Mouse (Mus musculus) heart, embryonic 13.5 days (tissue): ENCODE data around the gene Nfkbid. TPM values are rescaled to one million over a fixed set of nuclear protein-coding genes. Genes with fewer than 3 reads are reported as not detected.

Experiments
- ATAC-seq: fragments of 200-750 bp; cut with Nextera tagmentation; 2 replicates; pipeline ENCODE4 v1.8.0; 2017; ENCODE audit warnings: moderate TSS enrichment; ENCODE audit not compliant: insufficient number of reproducible peaks, low FRiP score, low TSS enrichment; ENCODE audit errors: extremely low read depth
- H3K27ac ChIP-seq: fragments of 300-500 bp; sonication (generic); replicated peaks from 2 replicates; pipeline ENCODE4 v1.5.1; 2015; ENCODE audit warnings: moderate library complexity, mild to moderate bottlenecking, inconsistent platforms
- H3K27me3 ChIP-seq: fragments of 300-500 bp; sonication (generic); replicated peaks from 2 replicates; pipeline ENCODE4 v1.6.1; 2015; ENCODE audit warnings: mild to moderate bottlenecking, inconsistent platforms
- H3K36me3 ChIP-seq: fragments of 300-500 bp; sonication (generic); 2 replicates; pipeline ENCODE4 v1.6.1; 2015; ENCODE audit warnings: mild to moderate bottlenecking, inconsistent platforms
- H3K4me1 ChIP-seq: fragments of 300-500 bp; sonication (generic); 2 replicates; pipeline ENCODE4 v1.6.1; 2015; ENCODE audit warnings: inconsistent platforms
- H3K4me2 ChIP-seq: fragments of 300-500 bp; sonication (generic); 2 replicates; pipeline ENCODE4 v1.6.1; 2015; ENCODE audit warnings: inconsistent platforms, mild to moderate bottlenecking, moderate library complexity
- H3K4me3 ChIP-seq: fragments of 300-500 bp; sonication (generic); 2 replicates; pipeline ENCODE4 v1.5.1; 2015; ENCODE audit warnings: moderate library complexity, mild to moderate bottlenecking, inconsistent platforms
- H3K9ac ChIP-seq: fragments of 300-500 bp; sonication (generic); 2 replicates; pipeline ENCODE4 v1.6.1; 2015; ENCODE audit warnings: inconsistent platforms, mild to moderate bottlenecking, moderate library complexity
- H3K9me3 ChIP-seq: fragments of 300-500 bp; sonication (generic); 2 replicates; pipeline ENCODE4 v1.6.1; 2016; ENCODE audit warnings: inconsistent platforms
- WGBS: fragments of 180-500 bp; shearing (Covaris S2); methylation state at CpG from one replicate; pipeline ENCODE4 v1.1.7; 2015; ENCODE audit warnings: mixed read lengths; 5-methylcytosine and 5-hydroxymethylcytosine counted together
- polyA plus RNA-seq: library from polyadenylated mRNA; unstranded; fragments of >200 nt; fragmentation: Nextera tagmentation; extraction: Ambion mirVana; gene quantifications from 2 replicates; pipeline ENCODE4 v1.2.1, GENCODE M21; 2015

Gene Nfkbid
- polyA plus RNA-seq, 1 experiment from 2014 or later: 1.4 TPM

DNA sequence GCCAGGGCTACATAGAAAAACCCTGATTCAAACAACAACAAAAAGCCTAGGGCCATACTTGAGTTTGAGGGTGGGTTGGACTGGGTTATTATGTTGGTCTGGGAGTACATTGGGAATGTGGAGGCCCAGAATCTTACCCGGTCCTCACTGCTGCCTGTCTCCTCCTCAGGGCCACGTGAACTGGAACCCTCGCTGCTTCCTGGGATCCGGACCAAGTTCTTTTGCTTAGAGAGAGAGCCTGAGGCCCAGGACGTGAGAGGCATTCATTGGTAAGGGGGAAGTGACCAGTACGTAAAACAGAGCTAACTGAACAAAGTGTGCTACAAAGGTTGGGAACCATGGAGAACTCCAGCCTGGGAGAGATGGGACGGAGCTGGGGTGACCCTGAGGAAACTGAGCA is 28.7 kb downstream of the Nfkbid start:
- no peak overlapping the region for H3K9ac ChIP-seq
- H3K4me1 ChIP-seq: peaks cover 7% of the 10 kb centered on the region
- H3K4me2 ChIP-seq: no peak overlapping the region
- H3K27ac ChIP-seq: no peak overlapping the region
- 63% methylated on average over 7 of the region's 7 CpGs for WGBS
- H3K27me3 ChIP-seq: peaks cover 74% of the 10 kb centered on the region
- no peak overlapping the region for H3K4me3 ChIP-seq
- H3K9me3 ChIP-seq: no peaks in the 10 kb centered on the region
- no peak for ATAC-seq
- H3K36me3 ChIP-seq: no peaks in the 10 kb centered on the region

DNA sequence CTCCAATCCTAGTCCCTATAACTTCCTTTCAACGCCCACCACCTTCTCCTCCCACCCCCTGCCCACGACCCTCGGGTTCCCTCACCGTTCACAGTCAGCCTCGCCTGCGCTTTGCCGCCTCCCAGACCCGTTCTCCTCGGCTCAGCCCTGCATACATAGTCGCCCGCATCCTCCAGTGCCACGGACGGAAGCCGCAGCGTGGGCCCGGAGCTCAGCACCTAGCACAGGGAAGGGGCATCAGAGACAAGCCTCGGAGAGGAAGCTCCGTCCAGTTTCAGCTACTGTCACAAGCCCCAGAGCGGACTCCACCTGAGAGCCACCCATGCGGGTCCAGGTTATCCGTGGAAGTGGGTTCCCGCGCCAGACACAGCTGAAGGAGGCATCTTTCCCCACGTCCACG is 31.8 kb downstream of the Nfkbid start:
- WGBS: 23% methylated on average over 24 of the region's 25 CpGs
- no peak overlapping the region for H3K4me3 ChIP-seq
- H3K4me1 ChIP-seq: peaks cover 17% of the 10 kb centered on the region
- H3K36me3 ChIP-seq: no peaks in the 10 kb centered on the region
- H3K27me3 ChIP-seq: peaks cover 89% of the 10 kb centered on the region
- no peak overlapping the region for H3K27ac ChIP-seq
- ATAC-seq: no peak
- peak overlapping the region; percentile 39; the same call in 1 of the 2 replicates for H3K4me2 ChIP-seq
- H3K9me3 ChIP-seq: no peaks in the 10 kb centered on the region
- H3K9ac ChIP-seq: no peak overlapping the region

- Histone ChIP-seq H3K27me3 (peaks cover 93% of the 10 kb centered on the region), H3K4me1 (peaks cover 17% of the 10 kb centered on the region), H3K27ac (no peak overlapping the region), H3K9me3 (no peaks in the 10 kb centered on the region), H3K36me3 (no peaks in the 10 kb centered on the region), H3K9ac (no peak overlapping the region), H3K4me2 (peak overlapping the region; percentile 39), H3K4me3 (peak overlapping the region; percentile 26)
- no peak for ATAC-seq
- 3% methylated on average over 25 of the region's 25 CpGs for WGBS
Measured at GRCm38 (mm10) chr7:30453766-30454165, 32.2 kb downstream of the Nfkbid start.

- ATAC-seq: no peak
- no peaks in the 10 kb centered on the region for H3K36me3 ChIP-seq
- H3K9me3 ChIP-seq: no peaks in the 10 kb centered on the region
- H3K4me3 ChIP-seq: peak overlapping the region; percentile 26
- H3K27ac ChIP-seq: no peak overlapping the region
- peaks cover 98% of the 10 kb centered on the region for H3K27me3 ChIP-seq
- 17% methylated on average over 6 of the region's 6 CpGs for WGBS
- H3K4me2 ChIP-seq: 0 out of 2 replicates have a peak overlapping the region, but pooled peaks have one; percentile 39
- peaks cover 17% of the 10 kb centered on the region for H3K4me1 ChIP-seq
- no peak overlapping the region for H3K9ac ChIP-seq
Measured at GRCm38 (mm10) chr7:30454259-30454658, 32.7 kb downstream of the Nfkbid start.

GRCm38 (mm10) chr7:30456487-30456886 is 35.0 kb downstream of the Nfkbid start:
- H3K4me3 ChIP-seq: peak overlapping the region; percentile 27
- peaks cover 100% of the 10 kb centered on the region for H3K27me3 ChIP-seq
- no peak for ATAC-seq
- peaks cover 17% of the 10 kb centered on the region for H3K4me1 ChIP-seq
- H3K4me2 ChIP-seq: peak overlapping the region; percentile 46
- no peaks in the 10 kb centered on the region for H3K9me3 ChIP-seq
- no peaks in the 10 kb centered on the region for H3K36me3 ChIP-seq
- H3K9ac ChIP-seq: no peak overlapping the region
- 2% methylated on average over 9 of the region's 9 CpGs for WGBS
- H3K27ac ChIP-seq: no peak overlapping the region

GRCm38 (mm10) chr7:30456911-30457628 is 35.5 kb downstream of the Nfkbid start:
- H3K9ac ChIP-seq: no peak overlapping the region
- peak overlapping the region; percentile 27 for H3K4me3 ChIP-seq
- under 1% methylated on average over 31 of the region's 31 CpGs for WGBS

DNA sequence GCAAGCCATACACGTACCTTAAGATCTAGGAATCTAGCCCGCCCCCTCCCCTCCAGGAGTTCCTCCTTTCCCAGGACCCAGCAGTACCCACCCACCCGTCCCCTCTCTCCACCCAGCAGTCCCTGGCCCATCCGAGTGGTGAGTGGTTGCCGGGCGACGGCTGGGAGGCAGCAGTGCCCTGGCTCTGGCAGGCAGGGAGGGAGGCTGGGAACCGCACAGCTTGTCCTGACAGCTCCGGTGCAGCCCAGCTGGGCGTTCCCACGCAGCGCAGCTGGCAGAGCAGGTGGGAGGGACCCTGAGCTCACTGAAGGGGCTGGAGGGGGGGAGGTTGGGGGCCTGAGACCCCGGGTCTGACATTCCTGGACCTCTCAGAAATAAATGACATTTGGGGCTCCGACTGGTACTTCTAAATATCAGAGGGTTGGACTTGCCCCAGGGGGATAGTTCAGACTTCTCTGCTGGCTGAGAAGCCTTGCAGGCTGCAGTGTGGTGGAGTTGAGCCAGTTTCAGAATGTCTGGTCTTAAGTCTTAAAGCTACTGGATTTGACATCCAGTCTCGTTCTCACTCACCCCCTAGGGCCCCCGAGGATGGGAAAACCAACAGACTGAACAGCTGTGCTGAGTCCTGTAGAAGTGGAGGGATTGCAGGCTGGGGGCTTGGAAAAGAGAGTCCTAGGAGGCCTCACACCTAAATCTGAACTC is 36.2 kb downstream of the Nfkbid start, which contains the start of the genes Kirrel2 and Nphs1:
Gene Kirrel2 (minus strand): TSS at position 62 of the 702 bp plus-strand sequence.
Gene Nphs1 (plus strand): TSS at position 687 of the 702 bp plus-strand sequence.
- no peak within 1 kb of the TSS for H3K27ac ChIP-seq
- peak within 1 kb of the TSS; percentile 27 for H3K4me3 ChIP-seq
- H3K36me3 ChIP-seq: no peaks in the 10 kb centered on the region
- WGBS: 4% methylated on average over 16 of the region's 16 CpGs
- no peak for ATAC-seq
- peaks cover 100% of the 10 kb centered on the region for H3K27me3 ChIP-seq
- H3K9me3 ChIP-seq: no peaks in the 10 kb centered on the region
- H3K9ac ChIP-seq: no peak within 1 kb of the TSS
- H3K4me1 ChIP-seq: peaks cover 17% of the 10 kb centered on the region
- H3K4me2 ChIP-seq: peak within 1 kb of the TSS; percentile 46

More at GRCm38 (mm10) chr7:30456911-30457628, 35.5 kb downstream of the Nfkbid start:
- no peaks in the 10 kb centered on the region for H3K9me3 ChIP-seq
- H3K4me1 ChIP-seq: peaks cover 17% of the 10 kb centered on the region
- no peaks in the 10 kb centered on the region for H3K36me3 ChIP-seq
- peak overlapping the region; percentile 46 for H3K4me2 ChIP-seq
- no peak overlapping the region for H3K27ac ChIP-seq
- H3K27me3 ChIP-seq: peaks cover 100% of the 10 kb centered on the region
- ATAC-seq: no peak

GRCm38 (mm10) chr7:30459484-30459883 is 38.0 kb downstream of the Nfkbid start:
- Histone ChIP-seq H3K4me2 (no peak overlapping the region), H3K4me1 (peaks cover 13% of the 10 kb centered on the region), H3K4me3 (no peak overlapping the region), H3K9me3 (no peaks in the 10 kb centered on the region), H3K9ac (no peak overlapping the region), H3K27ac (no peak overlapping the region), H3K36me3 (no peaks in the 10 kb centered on the region), H3K27me3 (peaks cover 100% of the 10 kb centered on the region)
- WGBS: 28% methylated on average over 6 of the region's 6 CpGs
- ATAC-seq: no peak

- Histone ChIP-seq H3K4me1 (peaks cover 5% of the 10 kb centered on the region; the same call in 1 of the 2 replicates), H3K27me3 (peaks cover 100% of the 10 kb centered on the region), H3K27ac (no peak overlapping the region), H3K4me3 (no peak overlapping the region), H3K9me3 (no peaks in the 10 kb centered on the region), H3K36me3 (no peaks in the 10 kb centered on the region), H3K4me2 (no peak overlapping the region), H3K9ac (no peak overlapping the region)
- 31% methylated on average over 7 of the region's 7 CpGs for WGBS
- ATAC-seq: no peak
Measured at GRCm38 (mm10) chr7:30463568-30463967, 42.0 kb downstream of the Nfkbid start.

DNA sequence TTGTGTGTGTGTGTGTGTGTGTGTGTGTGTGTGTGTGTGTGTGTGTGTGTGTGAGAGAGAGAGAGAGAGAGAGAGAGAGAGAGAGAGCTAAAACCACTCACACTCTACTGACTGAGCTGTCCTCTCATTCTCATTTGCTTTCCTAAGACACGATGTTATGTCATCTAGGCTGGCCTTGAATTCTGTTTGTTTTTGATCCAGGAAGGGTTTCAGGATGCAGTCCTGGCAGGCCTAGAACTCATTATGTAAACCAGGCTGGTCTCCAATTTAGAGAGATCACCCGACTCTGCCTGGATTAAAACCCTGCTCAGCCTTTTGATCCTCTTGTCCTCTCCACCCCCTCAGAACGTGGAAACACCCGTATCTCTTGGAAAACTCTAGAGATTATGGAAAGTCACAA is 42.5 kb downstream of the Nfkbid start:
- 21% methylated on average over 4 of the region's 4 CpGs for WGBS

GRCm38 (mm10) chr7:30464816-30465300 is 43.3 kb downstream of the Nfkbid start:
- Histone ChIP-seq H3K27me3 (peaks cover 96% of the 10 kb centered on the region), H3K27ac (no peak overlapping the region), H3K4me3 (no peak overlapping the region), H3K9ac (no peak overlapping the region), H3K36me3 (no peaks in the 10 kb centered on the region), H3K4me1 (peaks cover 5% of the 10 kb centered on the region; the same call in 1 of the 2 replicates), H3K9me3 (no peaks in the 10 kb centered on the region), H3K4me2 (no peak overlapping the region)
- 11% methylated on average over 6 of the region's 6 CpGs for WGBS
- no peak for ATAC-seq

More for the DNA sequence above, 42.5 kb downstream of the Nfkbid start:
- peaks cover 5% of the 10 kb centered on the region; the same call in 1 of the 2 replicates for H3K4me1 ChIP-seq
- H3K27ac ChIP-seq: no peak overlapping the region
- no peak overlapping the region for H3K4me3 ChIP-seq
- no peak overlapping the region for H3K4me2 ChIP-seq
- peaks cover 97% of the 10 kb centered on the region for H3K27me3 ChIP-seq
- H3K36me3 ChIP-seq: no peaks in the 10 kb centered on the region
- H3K9me3 ChIP-seq: no peaks in the 10 kb centered on the region
- ATAC-seq: no peak
- H3K9ac ChIP-seq: no peak overlapping the region
